Mouse (Mus musculus) liver, adult (tissue): ENCODE data around the gene Unc13d.
A peak's percentile ranks its signal among the peaks of the same experiment; 100 is the strongest.

Source experiments
- GATA4 ChIP-seq: IDR thresholded peaks from 2 replicates; pipeline ENCODE4 v1.6.1; 2014; ENCODE audit warnings: mild to moderate bottlenecking, low read length; ENCODE audit not compliant: insufficient replicate concordance

Gene Unc13d

DNA sequence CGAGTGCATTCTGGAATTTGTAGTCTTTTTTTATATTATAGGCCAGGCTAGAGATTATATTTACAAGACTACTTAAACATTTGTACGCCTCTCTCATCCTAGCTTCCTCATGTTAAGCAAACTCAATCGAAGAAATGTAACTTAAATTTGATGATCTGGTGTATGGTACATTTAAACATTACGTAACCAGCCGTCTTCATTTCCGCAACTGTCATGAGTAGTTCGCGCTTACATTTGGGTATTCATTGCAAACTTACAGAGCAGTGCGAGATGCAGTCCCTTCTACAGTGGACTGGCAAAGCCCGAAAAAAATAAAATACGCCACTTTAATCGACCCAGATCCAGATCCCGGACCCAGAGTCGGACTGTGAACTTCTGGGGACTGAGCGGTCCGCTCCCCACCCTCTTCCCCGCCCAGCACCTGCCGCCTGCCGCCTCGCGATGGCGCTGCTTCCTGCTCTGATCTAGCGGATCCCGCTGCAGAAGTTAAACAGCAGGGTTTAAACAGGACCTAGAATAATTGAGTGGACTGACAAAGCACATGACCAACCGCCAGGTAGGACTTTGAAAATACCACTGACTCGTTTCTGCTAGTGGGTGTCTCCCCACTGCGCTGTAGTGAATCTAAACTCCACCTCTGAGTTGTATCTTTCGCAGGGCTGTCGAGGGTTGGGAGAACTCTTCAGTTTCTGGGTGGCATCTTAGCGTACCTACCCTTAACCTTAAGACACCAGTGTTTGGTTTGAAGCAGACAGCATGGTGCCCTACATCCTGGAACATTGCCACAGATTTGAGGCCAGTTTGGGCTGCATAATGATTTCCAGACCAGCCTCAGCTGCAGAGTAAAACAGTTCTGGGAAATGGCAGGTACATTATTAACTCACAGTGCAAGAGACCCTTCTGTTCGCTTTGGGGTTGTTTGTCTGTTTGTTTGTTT, 9.7 kb upstream of the Unc13d start:
- no peak for TF ChIP-seq GATA4

DNA sequence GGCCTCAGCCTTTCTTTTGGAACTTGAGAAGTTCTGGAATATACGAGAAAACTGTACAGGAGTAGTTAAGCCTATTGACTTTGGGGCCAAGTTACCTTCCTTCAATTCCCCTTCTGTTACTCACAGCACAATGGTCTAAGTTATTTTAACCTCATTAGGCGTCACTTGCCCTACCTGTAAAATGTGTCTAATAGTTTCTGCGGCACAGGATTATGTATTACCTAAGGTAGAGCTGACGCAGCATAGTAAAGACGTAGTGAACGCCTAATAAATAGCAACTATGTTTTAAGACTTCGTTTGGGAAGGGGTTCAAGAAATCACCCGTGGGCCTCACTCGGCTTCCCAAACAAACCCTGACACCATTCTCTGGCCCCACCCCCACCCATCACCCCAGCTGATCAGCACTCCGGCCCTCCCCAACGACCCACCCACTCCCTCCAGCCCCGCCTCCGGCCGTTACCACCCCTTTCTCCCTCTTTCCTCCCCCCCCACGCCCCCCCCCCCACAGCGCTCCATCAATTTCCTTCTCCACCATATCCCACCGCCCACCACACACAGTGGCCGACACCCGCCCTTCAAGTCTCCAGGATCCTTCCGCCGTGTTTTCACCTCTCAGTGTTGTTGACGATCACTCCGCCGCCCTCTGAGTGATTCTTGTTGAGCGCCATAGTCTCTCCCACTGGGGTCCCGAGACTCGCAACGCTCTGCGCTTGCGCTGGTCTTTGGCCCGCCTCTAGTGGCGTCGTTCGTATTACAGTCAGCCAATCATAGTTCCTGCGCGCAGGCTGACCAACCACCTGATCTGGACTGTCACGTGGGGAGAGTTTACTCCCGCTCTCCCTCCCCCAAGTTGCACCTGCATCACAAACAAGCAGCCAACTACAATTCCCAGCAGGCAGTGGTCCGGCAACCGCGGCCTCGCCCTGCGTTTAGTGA, 8.8 kb upstream of the Unc13d start, which contains the start of gene Wbp2:
TSS of gene Wbp2 (minus strand) at position 738 of the 936 bp plus-strand sequence.
- no peak for TF ChIP-seq GATA4

DNA sequence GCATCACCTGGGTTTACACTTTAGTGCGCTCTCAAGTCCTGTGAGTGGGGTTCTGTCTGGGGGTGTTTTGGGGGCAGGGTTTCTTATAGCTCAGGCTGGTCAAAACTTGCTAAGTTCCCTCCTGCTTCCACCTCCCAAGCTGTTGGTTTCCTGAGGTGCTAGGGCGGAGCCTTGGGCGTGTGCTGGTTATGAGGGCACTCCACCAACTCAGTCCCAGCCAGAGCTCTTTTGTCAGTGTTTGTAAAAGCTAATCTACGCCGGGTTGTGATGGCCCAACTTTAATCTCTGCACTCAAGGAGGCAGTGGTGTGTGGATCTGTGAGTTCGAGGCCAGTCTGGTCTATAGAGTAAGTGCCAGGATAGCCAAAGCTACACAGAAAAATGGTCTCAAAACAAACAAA, 6.4 kb upstream of the Unc13d start:
- TF ChIP-seq GATA4, result no peak

DNA sequence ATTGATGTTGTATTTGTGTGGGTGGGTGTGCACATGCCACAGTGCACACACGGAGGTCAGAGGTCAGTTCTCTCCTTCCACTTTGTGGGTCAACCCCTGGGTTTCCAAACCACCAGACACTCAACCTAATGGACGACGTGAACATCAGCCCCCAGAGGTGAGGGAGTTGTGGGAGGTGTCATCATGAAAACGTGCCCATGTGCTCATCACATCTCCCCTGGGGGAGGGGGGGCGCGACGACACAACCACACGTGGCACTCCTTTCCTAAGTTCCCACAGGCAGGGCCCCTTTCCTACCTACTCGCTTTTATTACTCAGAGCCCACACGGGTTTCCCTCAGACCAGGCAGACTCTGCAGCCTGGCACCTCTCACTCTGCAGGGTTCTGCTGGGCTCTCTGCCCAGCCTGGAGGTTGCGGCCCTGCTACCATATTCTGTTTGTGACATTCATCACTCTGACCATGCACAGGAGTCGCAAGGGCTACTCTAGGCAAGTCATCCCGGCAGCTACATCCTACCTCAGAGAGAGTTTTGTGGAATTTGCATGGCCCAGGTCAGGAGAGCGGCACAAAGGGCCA, 5.4 kb upstream of the Unc13d start:
- no peak for TF ChIP-seq GATA4

DNA sequence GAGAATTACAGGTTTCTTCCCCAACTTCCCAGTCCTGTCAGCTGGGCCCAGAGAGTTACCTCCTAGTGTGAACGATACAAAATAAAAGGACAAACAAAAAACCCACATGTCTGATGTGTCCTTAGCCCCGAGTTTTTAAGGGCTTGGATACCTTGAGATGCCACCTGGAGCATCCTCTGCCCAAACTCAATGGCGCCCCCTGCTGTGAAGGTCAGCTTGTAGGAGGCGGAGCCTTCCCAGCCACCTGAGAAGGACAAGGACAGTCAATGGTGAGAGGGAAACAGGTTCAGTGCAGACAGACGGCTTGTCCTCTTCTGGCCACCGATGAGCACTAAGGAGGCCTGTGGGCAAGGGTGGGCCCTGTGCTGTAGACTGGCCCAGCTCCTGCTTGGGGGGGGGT, 3.3 kb upstream of the Unc13d start:
- no peak for TF ChIP-seq GATA4

GRCm38 (mm10) chr11:116079511-116079910, 1.8 kb upstream of the Unc13d start:
- no peak for TF ChIP-seq GATA4

- TF ChIP-seq GATA4, result no peak
These were observed 1.0 kb upstream of the Unc13d start for GRCm38 (mm10) chr11:116078676-116079320.

DNA sequence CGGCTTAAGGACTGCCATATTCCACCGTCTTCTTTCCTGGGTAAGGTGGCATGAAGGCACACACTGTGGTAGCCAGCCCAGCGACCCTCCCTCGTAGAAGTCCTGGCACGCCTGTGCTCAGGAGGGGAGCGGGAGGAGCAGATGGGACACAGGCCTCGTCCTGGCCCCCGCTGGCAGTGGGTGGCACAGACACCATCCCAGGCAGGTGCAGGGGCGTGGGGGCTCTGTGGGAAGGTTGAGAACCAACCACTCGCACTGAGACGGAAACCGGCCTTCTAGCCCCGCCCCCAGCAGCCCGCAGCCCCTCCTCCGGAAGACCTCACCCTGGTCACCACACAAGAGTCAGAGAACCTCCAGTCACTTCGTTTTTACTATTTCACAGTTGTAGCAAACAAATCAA, 460 bp upstream of the Unc13d start:
- TF ChIP-seq GATA4, result no peak

DNA sequence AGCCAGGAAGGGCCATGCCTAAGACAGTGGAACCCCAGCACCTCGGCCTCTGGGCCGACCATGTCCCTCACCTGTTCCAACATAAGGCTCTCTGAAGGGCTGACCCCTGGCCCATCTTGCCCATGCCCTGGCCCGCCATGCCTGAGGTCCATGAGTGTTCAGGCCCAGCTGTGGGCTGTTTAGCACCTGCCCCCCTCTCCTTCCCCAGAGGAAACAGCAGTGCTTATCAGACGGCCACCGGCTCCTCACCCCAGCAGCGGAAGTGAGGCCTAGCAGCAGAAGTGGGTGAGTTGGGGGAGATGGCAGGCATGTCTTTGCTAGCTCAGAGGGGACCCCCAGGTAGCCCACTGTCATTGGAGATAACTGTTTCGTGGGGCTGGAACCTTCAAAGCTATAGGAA, 925 bp downstream of the Unc13d start:
- peak; percentile 74; the same call in 1 of the 2 replicates for TF ChIP-seq GATA4

DNA sequence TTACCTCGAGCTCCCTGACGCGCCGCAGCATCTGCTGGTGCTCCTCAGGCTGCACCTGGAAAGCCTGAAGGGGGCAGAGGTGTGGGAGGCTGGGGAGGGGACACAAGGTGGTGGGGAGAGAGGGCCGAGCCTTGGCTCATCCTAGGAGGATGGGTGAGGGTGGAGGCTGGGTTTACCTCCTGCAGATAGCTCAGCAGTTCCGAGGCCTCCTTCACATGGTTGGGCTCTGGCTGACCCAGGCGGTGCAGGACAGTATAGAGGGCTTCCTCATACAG, 1.6 kb downstream of the Unc13d start:
- TF ChIP-seq GATA4, result no peak

- no peak for TF ChIP-seq GATA4
These were observed 2.1 kb downstream of the Unc13d start for GRCm38 (mm10) chr11:116075539-116076265.

GRCm38 (mm10) chr11:116074436-116074991, 3.2 kb downstream of the Unc13d start:
- TF ChIP-seq GATA4, result no peak

DNA sequence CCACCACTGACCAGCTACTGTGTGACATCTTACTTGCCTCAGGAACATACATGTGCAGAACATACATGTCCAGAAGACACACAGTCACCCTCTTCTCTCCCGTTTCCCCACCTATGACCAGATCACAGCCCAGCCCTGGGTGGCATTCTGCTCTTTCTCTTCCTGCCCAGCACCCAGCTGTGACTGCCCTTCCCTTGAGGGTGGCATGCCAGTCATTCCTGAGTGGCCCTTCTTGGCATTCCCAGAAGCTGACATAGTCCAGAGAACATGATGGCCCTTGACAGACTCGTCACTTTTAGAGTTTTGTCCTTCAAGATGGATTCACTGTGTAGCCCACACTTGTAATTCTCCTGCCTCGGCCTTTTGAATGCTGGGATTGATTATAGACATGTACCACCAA, 5.2 kb downstream of the Unc13d start:
- no peak for TF ChIP-seq GATA4

- TF ChIP-seq GATA4, result no peak
These were observed 6.3 kb downstream of the Unc13d start for GRCm38 (mm10) chr11:116071510-116071909.
